Mouse (Mus musculus) ES-E14 (cell line): ENCODE results near the gene Pnmal1. TPM values are rescaled to one million over a fixed set of nuclear protein-coding genes. Genes with fewer than 3 reads are reported as not detected.

Experiments
- DNase-seq: peaks from one replicate; pipeline ENCODE4 v3.0.0-alpha.2; 2013; ENCODE audit warnings: low read depth, low spot score
- H3K27ac ChIP-seq: 2 replicates; pipeline ENCODE4 v1.5.1; 2012; ENCODE audit warnings: low read depth, mild to moderate bottlenecking, low read length, moderate library complexity, mixed read lengths; ENCODE audit not compliant: poor library complexity, insufficient read depth, severe bottlenecking
- H3K36me3 ChIP-seq: 2 replicates; pipeline ENCODE4 v1.6.1; 2012; ENCODE audit warnings: mild to moderate bottlenecking, low read length, moderate library complexity, mixed read lengths; ENCODE audit not compliant: control insufficient read depth, poor library complexity, insufficient read depth, severe bottlenecking
- H3K4me1 ChIP-seq, 2 experiments: fragments of 150-350 bp in 1 of 2; sonication (generic) in 1 of 2; 2 replicates each; pipeline ENCODE4 v1.6.1; 2012; ENCODE audit warnings: low read length in 2 of 2, mild to moderate bottlenecking in 1 of 2, mixed read lengths in 1 of 2; ENCODE audit not compliant: control insufficient read depth in 2 of 2, insufficient read depth in 2 of 2, poor library complexity in 1 of 2
- H3K4me3 ChIP-seq, 2 experiments: fragments of 150-350 bp in 1 of 2; sonication (generic) in 1 of 2; 2 replicates each; pipeline ENCODE4 v1.5.1; 2012; ENCODE audit warnings: low read length in 2 of 2, low read depth in 1 of 2, mild to moderate bottlenecking in 1 of 2, mixed read lengths in 1 of 2; ENCODE audit not compliant: insufficient read depth in 1 of 2, poor library complexity in 1 of 2, severe bottlenecking in 1 of 2
- H3K9ac ChIP-seq: 2 replicates; pipeline ENCODE4 v1.6.1; 2012; ENCODE audit warnings: low read depth, mild to moderate bottlenecking, low read length, mixed read lengths; ENCODE audit not compliant: poor library complexity, insufficient read depth, severe bottlenecking
- H3K9me3 ChIP-seq: fragments of 150-350 bp; sonication (generic); 2 replicates; pipeline ENCODE4 v1.6.1; 2012; ENCODE audit warnings: low read depth, mild to moderate bottlenecking, low read length; ENCODE audit not compliant: control insufficient read depth, insufficient read depth
- CHD2 ChIP-seq: IDR thresholded peaks from 2 replicates; pipeline ENCODE4 v1.6.1; 2014; ENCODE audit warnings: mild to moderate bottlenecking, low read depth, low read length, inconsistent platforms
- HCFC1 ChIP-seq: IDR thresholded peaks from 2 replicates; pipeline ENCODE4 v1.6.1; 2012; ENCODE audit warnings: low read length, inconsistent platforms, borderline replicate concordance; ENCODE audit not compliant: insufficient read depth
- MAFK ChIP-seq: IDR thresholded peaks from 2 replicates; pipeline ENCODE4 v1.6.1; 2014; ENCODE audit warnings: mild to moderate bottlenecking, low read depth, low read length, inconsistent platforms; ENCODE audit not compliant: insufficient read depth
- ZC3H11A ChIP-seq: IDR thresholded peaks from 2 replicates; pipeline ENCODE4 v1.6.1; 2012; ENCODE audit warnings: low read depth, mild to moderate bottlenecking, inconsistent platforms, low read length, borderline replicate concordance
- ZNF384 ChIP-seq: IDR thresholded peaks from 2 replicates; pipeline ENCODE4 v1.6.1; 2012; ENCODE audit warnings: low read depth, low read length, inconsistent platforms
- in situ Hi-C, 2 experiments: fragments of 600-800 bp; cut with MboI; formaldehyde crosslinking; loops; one replicate each; pipeline ENCODE4 v1.15.1; 2025; ENCODE audit warnings: low sequenced_read_pairs in 2 of 2, inconsistent platforms in 1 of 2; ENCODE audit not compliant: unreplicated experiment in 2 of 2
- total RNA-seq: library from RNA; depleted of rRNA; stranded (reverse); fragments of 300-350 nt; gene quantifications from 2 replicates; pipeline ENCODE4 v1.2.3, GENCODE M21; 2012

Gene Pnmal1
- total RNA-seq, 1 experiment = 0.45 TPM

DNA sequence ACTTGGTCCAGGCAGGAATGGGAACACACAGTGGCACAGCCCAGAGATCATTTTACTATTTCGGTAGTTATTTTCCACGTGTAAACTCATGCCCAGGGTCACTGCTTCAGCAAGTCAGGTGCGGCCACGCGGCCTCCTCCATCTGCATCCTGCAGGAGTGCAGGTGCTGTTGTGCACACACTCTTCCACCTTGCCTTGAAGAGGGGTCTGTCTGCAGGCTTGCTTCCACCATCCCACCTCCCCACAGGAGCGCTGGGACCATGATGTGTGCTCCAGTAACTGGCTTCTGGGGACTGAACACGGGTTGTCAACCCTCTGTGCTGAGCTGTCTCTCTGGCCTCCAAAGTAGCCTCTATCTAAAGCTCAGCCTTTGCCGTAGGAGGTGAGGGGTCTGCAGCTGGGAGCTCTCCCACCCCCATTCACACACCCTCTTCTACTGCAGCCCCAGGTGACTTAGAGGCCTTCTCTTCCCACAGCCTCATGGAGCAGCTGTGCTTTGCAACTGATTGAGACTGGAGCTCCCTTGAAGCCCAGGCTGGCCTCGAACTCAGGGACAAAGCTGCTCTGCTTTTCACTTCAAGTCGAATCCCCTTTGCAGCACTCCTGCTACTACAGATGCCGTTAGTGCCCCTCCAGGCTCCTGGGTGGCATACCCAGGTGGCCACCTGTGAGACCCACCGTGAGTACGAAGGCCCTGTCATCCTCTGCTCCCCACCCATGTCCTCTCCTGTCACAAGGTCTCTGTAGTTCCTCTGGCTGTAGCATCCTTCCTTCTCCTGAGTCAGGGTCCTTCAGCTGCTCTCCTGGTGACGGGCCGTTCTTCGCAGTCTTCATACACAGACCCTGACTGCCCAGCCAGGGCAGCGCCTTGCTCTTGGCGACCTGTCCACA, 44.8 kb upstream of the Pnmal1 start:
- no peak for DNase-seq
- no peak overlapping the region for H3K9ac ChIP-seq
- in situ Hi-C loops = loop anchor here in 1 of 2 experiments (25.0 kb wide), 1 partner anchor 102 kb away; the partner anchor contains the start of genes Fkrp and Strn4
- H3K9me3 ChIP-seq = no peaks in the 10 kb centered on the region
- no peak overlapping the region for H3K27ac ChIP-seq
- H3K4me1 ChIP-seq = peaks cover 0 to 20% of the 10 kb centered on the region in 2 experiments; a peak in 1 of 4 replicates
- TF ChIP-seq HCFC1 (no peak), ZC3H11A (no peak), ZNF384 (no peak), MAFK (no peak), CHD2 (no peak)
- no peak overlapping the region for H3K4me3 ChIP-seq
- H3K36me3 ChIP-seq = peaks cover 44% of the 10 kb centered on the region

DNA sequence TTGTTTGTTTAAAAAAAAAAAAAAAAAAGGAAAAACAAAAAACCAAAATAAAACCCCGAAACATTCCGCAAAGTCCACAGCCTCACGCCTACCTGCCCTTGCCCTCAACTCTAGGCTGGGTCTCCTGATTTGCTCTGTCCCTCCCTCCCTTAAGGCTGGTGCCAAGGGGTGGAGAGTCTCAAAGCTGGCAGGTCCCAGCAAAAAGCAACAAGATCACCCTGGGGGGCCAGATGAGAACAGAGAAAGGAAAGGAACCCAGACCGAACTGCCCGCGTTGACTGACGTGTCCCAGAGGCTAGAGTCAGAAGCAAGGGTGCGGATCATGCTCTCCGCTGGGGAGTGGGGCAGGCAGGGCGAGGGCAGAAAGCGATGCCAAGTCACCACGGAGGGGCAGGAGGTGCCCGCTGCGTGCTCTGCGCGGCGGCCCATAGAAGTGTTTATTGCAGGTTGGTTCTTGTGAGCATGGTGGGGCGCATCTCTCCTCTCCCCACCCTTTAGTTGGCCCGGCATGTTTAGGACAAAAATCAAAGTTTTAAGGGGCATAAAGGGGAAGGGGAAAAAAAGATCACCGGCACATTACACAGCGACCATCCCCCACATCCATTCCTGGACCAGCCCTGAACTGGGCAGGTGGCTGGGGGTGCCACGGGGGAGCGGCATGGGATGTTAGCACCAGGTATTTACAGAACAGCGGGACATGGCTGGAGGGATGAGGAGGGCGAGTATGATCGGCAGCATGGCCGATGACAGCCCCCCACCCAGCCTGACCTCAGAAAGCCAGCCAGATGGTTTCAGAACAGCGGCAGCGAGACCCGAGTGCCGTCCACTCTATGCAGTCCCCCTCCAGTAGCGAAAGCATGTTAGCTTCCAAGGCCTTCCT, 43.8 kb upstream of the Pnmal1 start:
- Histone ChIP-seq H3K4me1 (peaks cover 0 to 20% of the 10 kb centered on the region in 2 experiments; a peak in 1 of 4 replicates), H3K27ac (no peak overlapping the region), H3K4me3 (no peak overlapping the region), H3K9me3 (no peaks in the 10 kb centered on the region), H3K36me3 (peaks cover 44% of the 10 kb centered on the region), H3K9ac (no peak overlapping the region)
- in situ Hi-C loops = loop anchor here in 1 of 2 experiments (25.0 kb wide), 1 partner anchor 103 kb away; the partner anchor contains the start of genes Fkrp and Strn4
- no peak for TF ChIP-seq ZC3H11A
- no peak for TF ChIP-seq MAFK
- no peak for TF ChIP-seq HCFC1
- no peak for TF ChIP-seq CHD2
- TF ChIP-seq ZNF384 = no peak
- no peak for DNase-seq

DNA sequence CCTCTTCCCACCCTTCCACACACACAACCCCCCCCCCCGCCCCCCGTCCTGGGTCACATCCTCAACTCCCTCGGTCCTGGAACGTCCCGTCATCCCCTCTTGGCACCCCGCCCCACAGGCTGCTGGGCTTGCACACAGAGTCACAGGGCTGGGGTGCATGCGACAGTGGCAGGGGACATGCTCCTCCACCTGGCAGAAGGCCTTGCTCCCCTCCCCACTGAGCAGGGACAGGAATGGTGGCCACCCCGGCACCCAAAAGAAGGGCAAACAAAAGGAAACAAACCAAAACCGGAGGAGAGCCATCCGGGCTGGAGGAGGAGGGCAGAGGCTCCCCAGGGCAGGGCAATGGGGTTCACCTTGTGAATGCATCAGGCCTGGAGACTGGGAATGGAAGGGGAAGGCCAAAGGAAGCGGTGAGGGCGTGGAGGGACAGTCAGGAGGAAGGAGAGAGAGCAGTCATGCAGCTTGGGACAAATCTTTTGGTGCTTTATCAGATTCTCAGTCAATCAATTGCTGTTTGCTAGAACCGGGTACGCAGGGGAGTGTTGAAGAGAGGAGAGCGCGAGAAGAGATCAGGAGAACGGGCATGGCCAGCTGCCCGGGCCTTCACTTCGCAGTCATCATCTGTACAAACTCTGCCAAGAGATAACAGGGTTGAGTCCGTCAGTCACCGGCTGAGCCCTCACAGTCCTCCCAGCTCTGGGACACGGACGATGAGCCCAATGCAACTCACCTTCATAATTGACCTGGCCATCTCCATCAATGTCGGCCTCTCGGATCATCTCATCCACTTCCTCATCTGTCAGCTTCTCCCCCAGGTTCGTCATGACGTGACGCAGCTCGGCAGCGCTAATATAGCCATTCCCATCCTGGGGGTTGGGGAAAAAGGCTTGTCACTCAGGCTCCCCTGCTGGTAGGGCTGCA, 42.9 kb upstream of the Pnmal1 start:
- Histone ChIP-seq H3K4me3 (no peak overlapping the region), H3K36me3 (peaks cover 51% of the 10 kb centered on the region), H3K4me1 (peaks cover 0 to 28% of the 10 kb centered on the region in 2 experiments; a peak in 1 of 4 replicates), H3K9ac (no peak overlapping the region), H3K27ac (no peak overlapping the region), H3K9me3 (no peaks in the 10 kb centered on the region)
- no peak for DNase-seq
- in situ Hi-C loops = loop anchor here in 1 of 2 experiments (25.0 kb wide), 1 partner anchor 104 kb away; the partner anchor contains the start of genes Fkrp and Strn4
- no peak for TF ChIP-seq ZC3H11A
- TF ChIP-seq MAFK = no peak
- no peak for TF ChIP-seq HCFC1
- no peak for TF ChIP-seq ZNF384
- no peak for TF ChIP-seq CHD2
